Mouse (Mus musculus): ENCODE measurements at regions not wholly inside any gene's neighbourhood (a gene's known extent, or its start where the extent isn't known, plus 50 kb on each side); places are given as distances from the start of the nearest gene placed in this dataset.

GRCm38 (mm10) chr5:47225247-47225646 is 757.7 kb upstream of the Slit2 start:
- TF ChIP-seq TAL1 (IDR thresholded peaks at IDR 0.05; ENCODE audit: low read length) = no peak
- no peak for TF ChIP-seq GATA1 (IDR thresholded peaks at IDR 0.05; ENCODE audit: low read length)
